Mouse (Mus musculus): Measurements from ENCODE around the gene Gprasp2. TPM values are rescaled to one million over a fixed set of nuclear protein-coding genes. Genes with fewer than 3 reads are reported as not detected.

The Gprasp2 gene
- 1 to 10 TPM; 2.9 to 3.4 TPM for polyA plus RNA-seq (2017; shearing (Covaris generic))

DNA sequence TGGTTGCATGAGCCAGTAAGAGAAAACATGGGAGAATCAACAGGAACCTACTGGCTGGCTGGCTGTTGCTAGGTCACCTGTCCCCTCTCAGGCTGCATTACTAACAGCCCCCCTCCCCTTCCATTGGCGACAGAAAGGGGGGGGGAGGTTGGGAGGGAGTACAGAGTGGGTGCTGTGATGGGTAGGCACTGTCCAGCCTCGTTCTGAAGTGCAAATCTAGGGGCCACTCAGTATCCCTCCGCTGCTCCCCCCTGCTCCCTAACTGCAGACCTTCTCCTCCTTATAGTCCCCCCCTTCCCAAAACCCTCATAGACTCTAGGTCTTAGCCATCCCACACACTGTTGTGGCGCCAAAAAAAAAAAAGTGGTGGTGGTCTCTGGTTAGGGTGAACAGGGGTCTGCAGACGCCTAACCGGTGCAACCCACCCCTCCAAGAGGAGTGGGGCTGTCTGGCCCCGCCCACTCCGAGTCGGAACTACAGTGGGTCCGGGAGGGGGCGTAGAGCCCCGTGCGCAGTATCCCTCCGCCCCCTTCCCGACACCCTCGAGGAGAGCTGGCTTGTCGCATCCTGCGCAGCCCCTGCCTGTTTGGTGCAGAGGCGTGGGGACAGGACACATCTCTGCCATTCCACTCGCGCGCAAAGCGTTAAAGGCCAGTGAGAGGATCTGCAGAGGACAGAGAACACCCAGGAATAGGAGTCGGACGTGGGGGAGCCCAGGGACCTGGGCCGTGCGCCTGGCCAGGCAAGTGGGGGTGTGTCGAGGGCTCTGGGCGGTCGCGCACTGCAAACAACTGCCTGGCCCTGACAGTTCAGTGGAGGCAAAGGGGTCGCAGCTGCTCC lies at the start of gene Gprasp2:
Gprasp2 (plus strand) TSS at position 514 of the 840 bp plus-strand sequence.

DNA sequence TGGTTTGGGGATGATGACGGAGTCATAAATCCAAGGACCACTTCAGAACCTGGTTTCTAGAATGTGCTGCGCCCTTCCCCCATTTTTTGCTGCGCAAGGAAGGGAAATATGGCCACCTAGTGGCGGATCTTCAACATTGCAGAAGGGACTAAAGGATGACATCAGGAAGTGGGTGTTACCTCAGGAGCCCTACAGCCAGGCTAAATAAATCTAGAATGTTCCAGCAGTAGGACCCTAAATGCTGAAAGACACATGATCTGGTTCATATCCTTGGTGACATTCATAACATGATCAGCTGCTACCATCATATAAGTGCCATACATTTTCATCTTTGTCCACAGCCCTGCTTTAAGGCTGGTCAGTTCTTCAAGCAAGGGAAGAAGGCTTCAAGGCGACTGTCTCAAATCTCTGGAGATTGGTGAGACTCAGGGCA lies 41.6 kb upstream of the Gprasp2 start, which contains the start of gene Bhlhb9:
Bhlhb9 (plus strand) TSS at position 383 of the 433 bp plus-strand sequence.

Other genes with a start within 250 kb of the Gprasp2 start
- gene Nxf7, start 240.3 kb upstream of the Gprasp2 start, polyA plus RNA-seq (2017; shearing (Covaris generic)), result not detected
- gene Prame, start 211.3 kb upstream of the Gprasp2 start, polyA plus RNA-seq (2017; shearing (Covaris generic)), result not detected
- not detected for gene Tcp11x2, start 145.2 kb upstream of the Gprasp2 start, polyA plus RNA-seq (2017; shearing (Covaris generic))
- not detected for gene Tmsb15a, start 113.8 kb upstream of the Gprasp2 start, polyA plus RNA-seq (2017; shearing (Covaris generic))
- 10 to 100 TPM; 11.2 to 19.8 TPM for gene Armcx5, start 96.3 kb upstream of the Gprasp2 start, polyA plus RNA-seq (2017; shearing (Covaris generic))
- 10 to 100 TPM; 11.9 to 20.2 TPM for gene Gprasp1, start 96.3 kb upstream of the Gprasp2 start, polyA plus RNA-seq (2017; shearing (Covaris generic))
- gene Bhlhb9, start 41.4 kb upstream of the Gprasp2 start, polyA plus RNA-seq (2017; shearing (Covaris generic)), result 10 to 100 TPM; 25.3 to 27.9 TPM
- gene Arxes2, start 154.8 kb downstream of the Gprasp2 start, polyA plus RNA-seq (2017; shearing (Covaris generic)), result 10 to 100 TPM; 10.2 TPM
- gene Arxes1, start 194.3 kb downstream of the Gprasp2 start, polyA plus RNA-seq (2017; shearing (Covaris generic)), result not detected
- under 1 TPM; 0.38 to 0.60 TPM for gene Bex2, start 229.2 kb downstream of the Gprasp2 start, polyA plus RNA-seq (2017; shearing (Covaris generic))
- gene Nxf3, start 246.2 kb downstream of the Gprasp2 start, polyA plus RNA-seq (2017; shearing (Covaris generic)), result under 1 TPM in 1 of 2 experiments, not detected in 1; 0.07 TPM

All from activated CD4-positive, CD25-positive, alpha-beta regulatory T cell (primary cell).